Mouse (Mus musculus): ENCODE results near the gene Il27. TPM values are rescaled to one million over a fixed set of nuclear protein-coding genes. Genes with fewer than 3 reads are reported as not detected.
A peak's percentile ranks its signal among the peaks of the same experiment; 100 is the strongest.

Il27 gene
- polyA plus RNA-seq, 2 experiments = not detected

- Histone ChIP-seq H3K27ac (replicated peaks; ENCODE audit: low read depth, low read length) (no peak overlapping the region), H3K9me3 (ENCODE audit: control insufficient read depth, low read length) (no peaks in the 10 kb centered on the region), H3K4me3 (replicated peaks; ENCODE audit: low read length) (no peak overlapping the region), H3K4me1 (ENCODE audit: control insufficient read depth, insufficient read depth, low read length) (no peaks in the 10 kb centered on the region; the same call in 1 of the 2 replicates), H3K27me3 (ENCODE audit: control insufficient read depth, insufficient read depth, low read length) (no peaks in the 10 kb centered on the region), H3K36me3 (ENCODE audit: control insufficient read depth, insufficient read depth, low read length) (no peaks in the 10 kb centered on the region), H3K9ac (ENCODE audit: low read depth, low read length, severe bottlenecking) (peak overlapping the region; percentile 38), H3K4me2 (replicated peaks; ENCODE audit: low read depth, low read length, severe bottlenecking) (peak overlapping the region; percentile 40)
- ATAC-seq (ENCODE audit: low FRiP score, low read depth) (peak; percentile 27; the same call in 1 of the 2 replicates), DNase-seq (ENCODE audit: low spot score) (peak; percentile 61)
- 6% methylated on average over 16 of the region's 16 CpGs for WGBS
- TF ChIP-seq POLR2A (IDR thresholded peaks at IDR 0.05; ENCODE audit: borderline replicate concordance, extremely low read depth, insufficient read depth, insufficient read length) = no peak
Measured at GRCm38 (mm10) chr7:126587779-126588178, 7.0 kb downstream of the Il27 start.

- H3K27me3 ChIP-seq (ENCODE audit: control insufficient read depth, insufficient read depth, low read length) = no peaks in the 10 kb centered on the region
- DNase-seq (ENCODE audit: low spot score) (no peak), ATAC-seq (ENCODE audit: low FRiP score, low read depth) (no peak)
- H3K4me3 ChIP-seq (replicated peaks; ENCODE audit: low read length) = no peak overlapping the region
- no peak for TF ChIP-seq POLR2A (IDR thresholded peaks at IDR 0.05; ENCODE audit: borderline replicate concordance, extremely low read depth, insufficient read depth, insufficient read length)
- no peak overlapping the region for H3K4me2 ChIP-seq (replicated peaks; ENCODE audit: low read depth, low read length, severe bottlenecking)
- 0 out of 2 replicates have a peak overlapping the region, but pooled peaks have one; percentile 38 for H3K9ac ChIP-seq (ENCODE audit: low read depth, low read length, severe bottlenecking)
- H3K4me1 ChIP-seq (ENCODE audit: control insufficient read depth, insufficient read depth, low read length) = peaks cover 3% of the 10 kb centered on the region; the same call in 1 of the 2 replicates
- H3K9me3 ChIP-seq (ENCODE audit: control insufficient read depth, low read length) = no peaks in the 10 kb centered on the region
- 54% methylated on average over 8 of the region's 8 CpGs for WGBS
- H3K27ac ChIP-seq (replicated peaks; ENCODE audit: low read depth, low read length) = no peak overlapping the region
- no peaks in the 10 kb centered on the region for H3K36me3 ChIP-seq (ENCODE audit: control insufficient read depth, insufficient read depth, low read length)
Measured at GRCm38 (mm10) chr7:126586839-126587238, 7.9 kb downstream of the Il27 start.

- H3K4me2 ChIP-seq (replicated peaks; ENCODE audit: low read depth, low read length, severe bottlenecking) = no peak within 1 kb of the TSS
- no peak for ATAC-seq (ENCODE audit: low FRiP score, low read depth)
- H3K36me3 ChIP-seq (ENCODE audit: control insufficient read depth, insufficient read depth, low read length) = 0 out of 2 replicates have a peak, but pooled peaks cover 4% of the 10 kb centered on the region
- 73% methylated on average over 6 of the region's 6 CpGs for WGBS
- H3K4me1 ChIP-seq (ENCODE audit: control insufficient read depth, insufficient read depth, low read length) = peaks cover 7% of the 10 kb centered on the region; the same call in 1 of the 2 replicates
- no peak for DNase-seq (ENCODE audit: low spot score)
- no peak within 1 kb of the TSS for H3K9ac ChIP-seq (ENCODE audit: low read depth, low read length, severe bottlenecking)
- no peak within 1 kb of the TSS for H3K27ac ChIP-seq (replicated peaks; ENCODE audit: low read depth, low read length)
- no peak within 1 kb of the TSS for H3K4me3 ChIP-seq (replicated peaks; ENCODE audit: low read length)
- H3K9me3 ChIP-seq (ENCODE audit: control insufficient read depth, low read length) = no peaks in the 10 kb centered on the region
- no peak for TF ChIP-seq POLR2A (IDR thresholded peaks at IDR 0.05; ENCODE audit: borderline replicate concordance, extremely low read depth, insufficient read depth, insufficient read length)
- H3K27me3 ChIP-seq (ENCODE audit: control insufficient read depth, insufficient read depth, low read length) = no peaks in the 10 kb centered on the region
Measured at GRCm38 (mm10) chr7:126585717-126586116, 9.0 kb downstream of the Il27 start, which contains the start of gene Cln3. TSS of gene Cln3 (minus strand) at chr7:126585817.

- Histone ChIP-seq H3K27me3 (ENCODE audit: control insufficient read depth, insufficient read depth, low read length) (no peaks in the 10 kb centered on the region), H3K9me3 (ENCODE audit: control insufficient read depth, low read length) (no peaks in the 10 kb centered on the region), H3K4me1 (ENCODE audit: control insufficient read depth, insufficient read depth, low read length) (peaks cover 7% of the 10 kb centered on the region; the same call in 1 of the 2 replicates), H3K36me3 (ENCODE audit: control insufficient read depth, insufficient read depth, low read length) (peaks cover 9% of the 10 kb centered on the region; the same call in 1 of the 2 replicates), H3K4me2 (replicated peaks; ENCODE audit: low read depth, low read length, severe bottlenecking) (peak within 1 kb of the TSS; percentile 91), H3K27ac (replicated peaks; ENCODE audit: low read depth, low read length) (peak within 1 kb of the TSS; percentile 73; the same call in 1 of the 2 replicates), H3K9ac (ENCODE audit: low read depth, low read length, severe bottlenecking) (no peak within 1 kb of the TSS), H3K4me3 (replicated peaks; ENCODE audit: low read length) (peak within 1 kb of the TSS; percentile 46)
- TF ChIP-seq POLR2A (IDR thresholded peaks at IDR 0.05; ENCODE audit: borderline replicate concordance, extremely low read depth, insufficient read depth, insufficient read length) = no peak
- WGBS = 74% methylated on average over 8 of the region's 8 CpGs
- ATAC-seq (ENCODE audit: low FRiP score, low read depth) (no peak), DNase-seq (ENCODE audit: low spot score) (no peak)
Measured at GRCm38 (mm10) chr7:126584506-126584977, 10.2 kb downstream of the Il27 start, which contains the start of gene Apobr. TSS of gene Apobr (plus strand) at chr7:126584942.

- H3K36me3 ChIP-seq (ENCODE audit: control insufficient read depth, insufficient read depth, low read length) = peaks cover 13% of the 10 kb centered on the region
- H3K9me3 ChIP-seq (ENCODE audit: control insufficient read depth, low read length) = no peaks in the 10 kb centered on the region
- H3K9ac ChIP-seq (ENCODE audit: low read depth, low read length, severe bottlenecking) = peak overlapping the region; percentile 51; the same call in 1 of the 2 replicates
- peak overlapping the region; percentile 91 for H3K4me2 ChIP-seq (replicated peaks; ENCODE audit: low read depth, low read length, severe bottlenecking)
- TF ChIP-seq POLR2A (IDR thresholded peaks at IDR 0.05; ENCODE audit: borderline replicate concordance, extremely low read depth, insufficient read depth, insufficient read length) = no peak
- peak overlapping the region; percentile 46 for H3K4me3 ChIP-seq (replicated peaks; ENCODE audit: low read length)
- H3K27ac ChIP-seq (replicated peaks; ENCODE audit: low read depth, low read length) = peak overlapping the region; percentile 73; the same call in 1 of the 2 replicates
- 59% methylated on average over 6 of the region's 6 CpGs for WGBS
- peaks cover 7% of the 10 kb centered on the region; the same call in 1 of the 2 replicates for H3K4me1 ChIP-seq (ENCODE audit: control insufficient read depth, insufficient read depth, low read length)
- no peak for DNase-seq (ENCODE audit: low spot score)
- no peaks in the 10 kb centered on the region for H3K27me3 ChIP-seq (ENCODE audit: control insufficient read depth, insufficient read depth, low read length)
- ATAC-seq (ENCODE audit: low FRiP score, low read depth) = no peak
Measured at GRCm38 (mm10) chr7:126583761-126584160, 11.0 kb downstream of the Il27 start.

Data from limb, embryonic 14.5 days (tissue).